Mouse (Mus musculus) c-Kit-negative CD71-positive TER-119-positive erythroid progenitor cells, embryonic 14.5 days (primary cell): ENCODE results near the gene Tuba1a.

Experiments
- DNase-seq: peaks from one replicate; pipeline ENCODE4 v3.0.0-alpha.2; 2013; ENCODE audit warnings: low read depth, low spot score

Gene Tuba1a

DNA sequence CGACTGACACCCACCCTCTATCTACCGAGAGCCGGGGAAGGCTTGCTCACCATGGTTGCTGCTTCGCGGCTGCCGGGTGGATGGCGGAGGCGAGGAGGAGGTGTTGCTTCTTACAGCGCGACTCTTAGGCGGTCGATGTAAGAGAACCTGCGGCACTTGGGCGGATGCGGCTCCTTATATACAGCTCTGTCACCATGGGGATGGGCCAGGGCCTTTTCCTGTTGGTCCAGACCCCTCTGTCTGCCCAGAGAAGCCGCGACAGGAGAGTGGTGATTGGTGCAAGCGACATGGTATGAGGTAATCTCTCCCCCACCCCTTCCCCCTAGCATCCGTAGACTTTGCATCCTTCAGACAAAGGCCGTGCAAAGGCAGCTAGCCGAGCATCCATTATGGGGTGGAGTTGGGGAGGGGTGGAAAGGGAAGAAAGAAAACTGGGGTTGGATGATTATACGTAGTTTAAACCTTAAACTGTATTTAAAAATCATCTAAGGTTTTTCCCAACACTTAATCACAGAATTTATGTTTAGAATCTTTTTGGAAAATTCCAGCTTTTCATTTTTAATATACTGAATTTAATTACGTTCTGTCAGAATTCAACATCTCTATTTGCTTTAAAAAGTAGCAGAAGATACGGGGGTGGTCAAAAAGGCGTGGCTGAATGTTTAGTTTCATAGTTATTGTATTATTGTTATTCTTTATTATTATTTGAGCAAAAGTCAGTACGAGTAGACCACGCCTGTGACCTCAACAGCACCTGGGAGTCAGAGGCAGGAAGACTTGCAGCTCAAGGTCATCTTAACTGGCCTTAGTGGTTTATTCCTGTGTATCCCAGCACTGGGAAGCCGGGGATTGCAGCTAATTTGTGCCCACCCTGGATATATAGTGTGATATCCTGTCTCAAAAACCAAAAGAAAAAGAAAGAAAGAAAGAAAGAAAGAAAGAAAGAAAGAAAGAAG is at the start of gene Tuba1a, which contains the start of gene Gm49450:
Gene Tuba1a, minus strand, starts transcription at position 303 of the 956 bp plus-strand sequence.
Gene Gm49450, minus strand, starts transcription at position 151 of the 956 bp plus-strand sequence.
- DNase-seq: no peak

DNA sequence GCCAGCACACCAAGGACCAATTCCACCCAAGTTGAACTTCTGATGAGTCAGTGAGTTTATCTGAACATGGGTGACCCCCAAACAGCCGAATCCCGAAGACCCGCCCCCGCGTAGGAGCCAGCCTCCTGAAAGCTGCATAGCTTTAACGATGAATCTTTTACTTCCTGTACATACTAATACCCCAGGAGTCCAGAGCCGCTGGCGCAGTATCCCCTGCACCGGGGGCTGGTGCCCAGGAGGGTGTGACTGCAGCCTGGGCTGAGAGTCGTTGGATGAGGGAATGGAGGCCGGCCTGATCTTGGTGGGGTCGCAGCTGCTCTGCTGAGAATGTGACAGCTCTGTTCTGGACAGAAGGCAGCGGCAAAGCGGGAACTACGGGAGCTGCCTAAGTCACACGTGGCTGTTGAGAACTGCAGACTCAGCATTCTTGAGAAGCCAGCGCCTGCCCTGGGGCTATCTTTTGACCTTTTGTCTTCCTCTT is 48.0 kb upstream of the Tuba1a start:
- no peak for DNase-seq

DNA sequence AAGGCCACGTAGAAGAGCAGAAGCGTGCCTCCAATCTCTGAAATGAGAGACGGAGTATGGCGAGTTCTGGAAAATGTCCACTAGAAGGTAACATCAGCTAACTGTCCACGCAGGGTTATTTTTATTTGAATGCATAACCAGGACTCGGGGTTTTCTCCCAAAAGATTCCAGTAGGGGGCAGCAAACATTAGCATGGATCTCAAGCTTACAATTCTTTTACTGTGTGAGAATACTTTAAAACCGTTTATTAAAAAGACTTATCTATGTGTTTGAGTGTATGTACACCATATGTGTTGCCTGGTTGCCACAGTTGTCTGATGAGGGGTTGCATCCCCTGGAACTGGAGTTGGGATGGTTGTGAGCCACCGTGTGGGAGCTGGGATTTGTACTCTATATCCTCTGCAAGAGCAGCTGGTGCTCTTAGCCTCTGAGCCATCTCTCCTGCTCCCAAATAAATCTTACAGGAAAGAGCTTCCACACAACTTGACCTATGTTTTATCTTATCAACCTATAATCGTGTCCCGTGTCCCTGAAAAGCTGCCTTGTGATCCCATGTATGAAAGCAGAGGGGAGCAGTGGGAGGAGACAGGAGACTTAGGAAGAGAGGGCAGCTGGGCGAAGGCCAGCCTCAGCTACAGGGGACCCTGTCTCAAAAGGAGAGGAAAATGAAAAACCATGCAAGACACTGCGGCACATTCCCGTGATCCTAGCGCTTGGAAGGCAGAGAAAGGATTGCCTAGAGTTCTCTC is 47.2 kb upstream of the Tuba1a start:
- peak; percentile 44 for DNase-seq

DNA sequence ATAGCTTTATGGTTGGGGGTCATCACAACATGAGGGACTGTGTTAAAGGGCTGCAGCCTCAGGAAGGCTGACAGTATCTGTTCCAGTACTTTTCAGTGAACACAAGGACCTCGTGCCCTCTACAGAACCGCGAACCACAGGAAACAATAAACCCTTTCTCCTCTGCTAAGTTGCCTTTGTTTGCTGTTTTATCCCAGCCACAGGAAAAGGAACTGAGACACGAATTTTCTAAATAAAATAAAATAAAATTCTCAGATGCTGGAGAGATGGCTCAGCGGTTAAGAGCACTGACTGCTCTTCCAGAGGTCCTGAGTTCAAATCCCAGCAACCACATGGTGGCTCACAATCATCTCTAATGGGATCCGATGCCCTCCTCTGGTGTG is 45.3 kb upstream of the Tuba1a start:
- no peak for DNase-seq

DNA sequence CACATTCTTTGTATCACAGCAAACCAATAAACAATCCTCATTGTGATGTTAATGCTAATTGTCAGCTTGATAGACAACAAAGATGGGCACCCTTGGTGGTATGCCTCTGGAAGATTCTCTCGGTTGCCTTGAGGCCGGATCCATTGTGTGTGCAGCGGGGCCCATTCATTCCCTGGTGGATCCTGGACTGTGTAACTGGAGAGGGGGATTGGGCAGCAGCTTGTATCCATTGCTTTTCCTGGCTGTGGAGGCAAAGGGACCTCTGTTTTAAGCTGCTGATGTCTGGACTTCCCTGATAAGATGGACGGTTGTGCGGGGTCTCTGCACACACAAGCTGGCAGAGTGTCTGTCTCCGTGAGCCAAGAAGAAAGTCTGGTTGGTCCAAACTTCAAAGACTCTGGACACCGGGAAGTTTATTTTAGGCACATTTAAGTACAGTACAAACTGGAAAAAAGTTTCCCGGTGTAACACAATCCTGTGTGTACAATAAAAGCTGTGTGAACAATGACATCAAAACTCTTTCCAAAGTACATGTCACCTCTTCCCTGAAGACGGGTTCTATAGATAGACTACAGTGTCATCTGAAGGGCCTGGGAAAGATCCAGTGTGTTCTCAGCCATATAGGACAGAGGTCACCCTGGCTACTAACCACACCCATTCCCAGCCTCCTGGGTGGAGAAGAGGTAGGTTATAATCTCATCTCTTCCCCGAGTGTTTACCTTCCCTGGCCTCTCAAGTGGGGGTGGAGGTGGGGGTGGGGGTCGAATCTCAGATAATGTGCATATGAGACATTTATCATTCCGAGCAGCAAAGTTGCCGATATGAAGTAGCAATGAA is 44.7 kb upstream of the Tuba1a start:
- no peak for DNase-seq

DNA sequence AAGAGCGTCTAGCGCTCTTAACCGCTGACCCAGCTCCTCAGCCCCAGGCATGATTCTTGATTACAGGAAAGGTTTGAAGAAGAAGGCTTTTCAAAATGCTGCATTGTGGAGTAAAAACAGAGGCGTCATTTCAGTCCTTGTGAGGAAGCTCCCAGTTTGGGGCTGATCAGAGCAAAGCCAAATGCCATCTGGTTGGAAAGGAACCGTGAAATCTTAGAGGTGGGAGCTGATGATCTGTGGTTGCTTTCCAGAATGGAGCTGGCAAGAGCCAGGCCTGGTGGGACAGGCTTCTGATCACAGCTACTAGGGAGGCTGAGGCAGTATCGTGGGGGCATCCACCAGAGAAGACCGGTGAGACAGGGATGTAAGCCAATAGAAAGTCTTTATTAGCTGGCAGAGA is 43.3 kb upstream of the Tuba1a start:
- no peak for DNase-seq

DNA sequence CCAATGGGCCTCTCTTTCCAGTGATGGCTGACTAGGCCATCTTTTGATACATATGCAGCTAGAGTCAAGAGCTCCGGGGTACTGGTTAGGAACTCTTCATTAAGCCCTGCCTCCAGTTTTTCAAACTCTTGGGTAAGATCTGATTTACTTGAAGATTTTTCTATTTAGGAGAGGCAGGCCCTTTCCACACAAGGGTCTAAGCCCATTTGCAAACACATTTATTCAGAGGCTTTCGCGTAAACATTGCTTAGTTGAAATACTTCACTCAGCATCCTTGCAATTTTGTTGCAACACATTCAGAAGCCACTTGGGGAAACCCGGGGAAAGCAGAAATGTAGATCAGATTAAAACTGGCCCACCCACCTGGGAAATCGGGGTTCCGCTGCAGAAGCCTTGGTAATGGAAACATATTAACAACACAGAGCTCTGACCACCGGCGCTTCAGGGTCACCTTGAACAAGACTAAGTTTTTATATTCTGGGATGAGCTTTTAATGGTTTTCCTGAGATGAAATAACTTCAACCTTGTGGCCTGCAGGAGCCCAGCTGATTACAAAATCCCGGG is 41.5 kb upstream of the Tuba1a start:
- DNase-seq: no peak

DNA sequence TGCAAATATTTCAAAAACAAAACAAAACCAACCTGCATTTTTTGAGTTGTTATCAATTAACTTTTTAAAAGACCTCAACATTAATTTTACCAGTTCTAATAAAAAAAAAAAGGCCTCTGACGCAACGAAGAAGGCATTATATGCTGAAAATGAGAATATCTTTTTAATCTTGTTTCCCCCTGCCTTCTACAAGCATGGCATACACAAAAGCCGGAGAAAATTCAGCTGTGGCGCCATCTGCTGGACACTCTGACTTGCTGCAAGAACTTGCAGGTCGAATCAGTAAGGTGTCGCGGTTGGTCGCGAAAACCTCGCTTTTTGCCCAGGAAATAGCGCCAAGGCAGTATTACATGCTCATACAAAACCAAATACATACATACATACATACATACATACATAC is 40.4 kb upstream of the Tuba1a start:
- DNase-seq: peak; percentile 87

DNA sequence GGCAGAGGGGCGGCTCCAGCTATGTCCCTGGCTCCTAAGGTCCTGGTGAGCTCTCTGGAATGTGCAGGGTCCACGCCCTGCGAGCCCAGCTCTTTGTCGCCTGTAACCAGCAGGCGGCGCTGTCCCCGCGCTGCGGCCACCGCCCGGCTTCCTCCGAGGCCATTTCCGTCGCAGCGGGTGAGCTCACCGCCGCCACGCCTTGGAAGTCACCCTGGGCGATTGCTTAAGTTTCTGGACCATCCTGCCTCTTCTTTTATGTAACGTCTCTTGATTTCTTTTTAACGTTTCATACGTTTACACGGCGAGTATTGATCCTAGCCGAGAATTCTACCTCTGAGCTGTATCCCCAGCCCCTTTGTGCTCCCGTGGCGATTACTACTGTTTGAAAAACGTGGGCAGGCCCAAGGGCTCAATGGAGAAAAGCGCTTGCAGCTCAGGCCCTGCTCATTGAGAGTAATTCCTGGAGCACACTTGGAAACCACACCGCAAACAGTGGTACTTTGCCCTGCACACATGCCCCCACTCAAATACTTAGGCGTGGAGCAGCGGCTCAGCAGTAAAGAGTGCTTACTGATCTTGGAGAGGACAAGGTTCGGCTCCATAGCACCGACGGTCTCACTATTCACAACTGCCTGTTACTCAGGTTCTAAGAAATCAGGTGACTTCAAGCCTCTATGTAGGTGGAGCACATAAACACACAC is 39.7 kb upstream of the Tuba1a start:
- DNase-seq: peak; percentile 85

DNA sequence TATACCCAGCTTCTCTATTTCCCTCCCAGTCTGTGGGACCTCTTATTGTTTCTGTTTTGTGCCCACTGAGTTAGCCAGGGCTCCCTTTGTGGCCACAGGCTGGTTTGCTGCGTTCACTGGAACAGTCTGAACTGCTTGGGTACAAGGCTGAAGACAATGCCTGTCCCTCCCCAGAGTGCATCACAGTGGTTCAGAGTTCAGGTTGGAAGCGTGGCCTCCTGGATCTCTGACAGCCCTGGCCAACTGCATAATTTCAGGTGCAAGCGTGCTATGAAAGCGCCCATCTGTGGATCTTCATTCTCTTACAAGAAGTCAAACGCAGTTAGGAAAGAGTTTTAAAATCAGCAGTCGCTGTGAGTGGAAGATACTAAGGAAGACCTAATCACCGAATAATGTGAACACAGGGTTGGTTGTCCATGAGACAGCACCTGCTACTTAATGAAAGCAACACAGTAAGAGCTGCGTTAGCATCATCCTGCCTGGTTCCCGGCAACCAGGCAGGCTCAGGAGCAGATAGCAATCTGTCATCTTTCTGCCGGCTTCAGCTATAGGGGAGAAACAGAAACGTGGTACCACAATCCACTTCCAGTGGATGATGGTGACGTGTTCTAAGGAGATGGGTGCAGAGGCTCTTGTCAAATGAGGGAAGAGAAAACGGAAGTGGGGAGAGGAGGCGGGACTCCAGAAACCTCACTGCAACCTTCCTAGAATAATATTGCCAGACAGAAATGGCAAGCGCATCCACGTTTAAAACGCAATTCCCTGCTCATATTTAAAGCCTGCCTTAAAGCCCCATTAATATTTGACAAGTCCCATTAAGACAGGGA is 38.8 kb upstream of the Tuba1a start:
- DNase-seq: no peak

DNA sequence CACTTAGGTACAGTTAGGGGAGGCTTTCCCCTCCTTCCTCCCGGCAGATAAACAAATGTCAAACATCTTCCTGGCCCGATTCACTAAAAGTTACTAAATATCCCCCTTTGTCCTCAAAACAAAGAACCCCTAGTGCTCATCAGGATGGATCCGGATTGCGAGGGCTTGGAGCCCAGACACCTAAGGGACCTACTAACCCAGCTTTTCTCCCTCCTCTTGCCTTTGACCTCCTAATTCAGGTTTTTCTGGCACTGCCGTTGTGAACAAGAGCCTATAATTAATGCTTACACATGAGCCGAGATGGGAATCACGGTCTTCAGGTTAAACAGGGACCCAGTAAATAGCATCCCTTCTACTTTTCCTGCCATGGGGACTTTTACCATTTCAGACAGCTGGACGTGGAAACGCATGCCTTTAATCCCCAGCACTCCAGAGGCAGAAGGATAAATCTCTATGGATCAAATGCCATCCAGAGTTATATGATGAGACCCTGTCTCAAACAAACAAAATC is 38.1 kb upstream of the Tuba1a start:
- no peak for DNase-seq

DNA sequence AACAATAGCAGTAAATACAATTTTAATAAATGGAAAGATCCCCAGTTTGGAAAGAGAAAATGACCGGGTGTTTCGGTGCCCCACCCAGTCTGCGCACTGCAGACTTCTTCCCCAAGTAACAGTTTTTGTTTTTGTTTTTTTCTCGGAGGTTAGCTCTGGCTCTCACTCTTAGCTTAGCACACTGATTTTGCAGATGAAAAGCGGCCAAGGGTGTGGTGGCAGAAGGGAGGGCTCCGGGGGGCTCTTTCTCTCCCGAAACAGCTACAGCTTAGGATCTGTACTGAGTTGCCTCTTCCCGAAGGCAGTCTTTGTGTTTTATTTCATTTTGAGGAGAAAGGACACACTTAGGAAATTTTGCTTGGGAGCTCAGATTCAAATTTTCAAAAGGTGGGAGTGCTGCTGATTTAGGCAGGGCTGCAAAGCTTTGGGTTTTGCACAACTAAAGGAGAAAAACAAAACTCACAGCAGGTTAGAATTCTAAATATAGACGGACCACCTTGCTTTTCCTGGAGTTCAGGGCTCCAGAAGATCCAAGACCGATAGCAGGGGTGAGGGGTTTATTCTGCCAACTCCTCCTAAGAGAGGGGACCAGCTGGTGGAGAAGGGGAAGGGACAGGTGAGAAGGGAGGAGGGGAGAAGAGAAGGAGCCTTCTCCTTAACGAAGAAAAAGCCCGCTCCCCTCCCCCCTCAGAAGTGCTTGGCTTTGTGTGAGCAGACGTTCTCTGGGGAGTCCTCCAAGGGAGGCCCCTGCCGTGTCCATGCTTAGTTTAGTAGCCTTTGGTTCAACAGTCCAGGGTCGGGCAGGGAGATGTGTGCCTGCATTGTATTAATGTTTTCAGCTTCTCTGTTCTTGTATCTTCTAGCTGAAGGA is 37.4 kb upstream of the Tuba1a start:
- DNase-seq: no peak

DNA sequence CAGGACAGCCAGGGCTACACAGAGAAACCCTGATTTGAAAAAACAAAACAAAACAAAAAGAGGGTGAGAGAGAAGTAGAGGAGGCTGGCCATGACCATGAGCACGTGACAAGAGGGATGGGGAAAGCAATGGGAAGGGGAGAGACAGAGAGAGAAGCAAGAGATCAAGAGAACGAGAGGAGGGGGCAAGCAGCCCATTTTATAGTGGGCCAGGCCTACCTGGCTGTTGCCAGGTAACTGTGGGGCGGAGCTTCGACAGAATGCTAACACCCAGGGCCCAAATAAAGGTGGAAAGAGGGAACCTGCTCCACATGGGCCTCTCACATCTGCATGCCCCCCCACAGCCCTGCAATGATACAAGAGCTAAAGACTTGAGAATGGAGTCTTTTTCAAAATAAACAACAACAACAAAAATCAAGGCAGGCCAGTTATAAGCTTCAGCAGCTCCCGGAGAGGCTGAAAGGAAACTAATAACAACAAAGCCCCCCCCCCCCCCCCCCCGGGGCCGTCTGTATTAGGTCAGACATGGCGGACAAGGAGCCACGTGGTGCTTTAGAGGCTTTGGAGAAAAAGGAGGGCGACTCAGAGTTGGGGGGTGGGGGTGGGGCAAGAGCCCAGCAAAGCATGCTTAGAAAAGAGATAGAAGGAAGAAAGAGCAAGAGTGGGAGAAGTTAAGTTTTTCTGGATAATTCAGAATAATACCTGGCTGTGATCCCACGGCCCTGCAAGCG is 36.4 kb upstream of the Tuba1a start:
- no peak for DNase-seq

DNA sequence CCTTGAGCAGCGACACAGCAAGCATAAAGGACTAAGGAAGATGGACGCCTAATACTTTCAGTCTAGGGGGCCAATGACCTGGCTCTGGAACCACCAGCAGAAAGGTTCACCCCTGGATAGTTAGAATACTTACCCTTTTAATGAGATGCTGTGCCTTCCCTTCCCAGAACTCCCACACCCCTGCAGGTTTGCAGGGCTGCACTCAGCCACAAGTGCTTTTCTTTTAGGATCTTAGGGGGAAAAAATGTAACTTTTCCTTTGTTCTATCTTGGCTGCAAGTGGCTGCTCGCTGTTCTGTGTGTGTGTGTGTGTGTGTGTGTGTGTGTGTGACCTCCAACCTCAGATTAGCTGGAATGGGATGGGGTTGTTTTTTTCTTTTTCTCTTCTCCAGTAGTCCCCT is 35.3 kb upstream of the Tuba1a start:
- no peak for DNase-seq

DNA sequence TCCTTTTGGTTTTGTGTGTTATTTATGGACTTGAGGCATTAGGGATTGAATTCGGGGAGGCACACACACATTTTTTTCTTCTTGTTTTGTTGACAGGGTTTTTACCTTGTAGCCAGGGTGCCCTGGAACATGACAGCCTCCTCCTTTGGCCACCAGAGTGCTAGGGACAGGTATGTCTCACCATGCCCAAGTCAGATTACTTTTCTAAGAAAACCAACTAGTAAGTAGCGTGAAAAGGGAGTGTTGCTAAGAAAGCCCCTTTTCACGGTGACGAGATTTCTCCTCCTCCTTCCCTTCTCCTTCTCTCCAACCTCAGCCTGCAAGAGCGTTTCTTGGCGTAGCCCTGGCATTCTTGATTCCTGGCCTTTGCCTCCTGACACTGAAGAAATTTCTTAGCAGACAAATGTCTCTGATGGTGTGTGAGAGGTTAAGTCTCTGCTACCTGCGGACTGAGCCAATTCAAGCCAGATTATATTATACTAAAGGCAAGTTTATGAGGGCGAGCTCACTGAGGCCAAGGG is 34.2 kb upstream of the Tuba1a start:
- no peak for DNase-seq

DNA sequence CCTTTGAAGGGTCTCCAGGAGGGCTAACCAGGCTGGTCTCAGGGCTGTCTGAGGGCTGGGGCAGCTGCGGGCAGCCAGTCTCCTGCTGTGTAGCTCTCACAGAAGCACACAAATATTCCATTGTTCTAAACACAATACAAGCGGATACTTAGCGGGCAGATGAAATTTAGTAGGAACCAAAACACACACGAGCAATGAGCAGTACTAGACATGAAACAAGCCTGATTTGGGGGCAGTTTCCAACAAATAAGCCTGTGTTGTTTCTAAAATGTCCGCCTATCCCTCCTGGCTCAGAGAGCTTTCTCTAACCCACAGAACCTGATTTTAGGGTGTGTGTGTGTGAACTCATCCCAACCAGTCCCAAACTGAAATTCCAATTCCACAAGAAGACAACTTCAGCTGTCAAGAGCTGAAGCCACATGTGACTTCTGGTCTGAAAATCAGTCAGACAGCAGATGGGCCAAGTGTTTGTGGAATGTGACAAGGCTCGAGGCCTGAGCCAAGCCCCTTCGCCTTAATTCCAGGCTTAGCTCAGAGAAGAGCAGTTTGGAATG is 33.7 kb upstream of the Tuba1a start:
- DNase-seq: no peak

DNA sequence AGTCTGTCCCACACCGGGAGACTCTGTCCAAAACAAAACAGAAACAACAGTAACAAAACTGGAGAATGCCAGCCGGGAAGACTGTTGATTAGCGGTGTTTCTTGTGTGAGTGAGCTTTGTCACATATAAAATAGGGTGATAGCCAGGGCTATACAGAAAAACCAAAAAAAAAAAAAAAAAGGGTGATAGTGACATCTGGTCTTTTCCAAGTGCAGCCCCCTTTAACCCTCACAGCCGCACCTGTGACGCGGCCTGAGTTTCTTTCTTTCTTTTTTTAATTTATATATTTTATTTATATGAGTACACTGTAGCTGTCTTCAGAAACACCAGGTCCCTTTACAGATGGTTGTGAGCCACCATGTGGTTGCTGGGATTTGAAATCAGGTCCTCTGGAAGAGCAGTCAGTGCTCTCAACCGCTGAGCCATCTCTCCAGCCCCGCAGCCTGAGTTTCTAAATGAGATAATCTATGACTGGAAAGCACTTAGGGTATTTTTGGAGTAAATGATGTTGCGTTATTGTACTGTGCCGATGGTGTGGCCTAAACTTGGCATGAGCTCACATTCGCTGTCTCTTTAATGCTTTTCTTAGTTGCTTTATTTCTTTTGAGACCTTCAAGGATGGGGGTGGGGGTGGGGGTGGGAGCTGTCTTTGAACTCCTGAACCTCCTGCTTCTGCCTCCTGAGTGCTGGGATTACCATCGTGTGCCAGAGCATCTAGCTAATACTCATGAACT is 32.6 kb upstream of the Tuba1a start:
- DNase-seq: no peak
